Comparison of ENCODE assay signal across 8 mouse cellular contexts in the genomic region with DNA sequence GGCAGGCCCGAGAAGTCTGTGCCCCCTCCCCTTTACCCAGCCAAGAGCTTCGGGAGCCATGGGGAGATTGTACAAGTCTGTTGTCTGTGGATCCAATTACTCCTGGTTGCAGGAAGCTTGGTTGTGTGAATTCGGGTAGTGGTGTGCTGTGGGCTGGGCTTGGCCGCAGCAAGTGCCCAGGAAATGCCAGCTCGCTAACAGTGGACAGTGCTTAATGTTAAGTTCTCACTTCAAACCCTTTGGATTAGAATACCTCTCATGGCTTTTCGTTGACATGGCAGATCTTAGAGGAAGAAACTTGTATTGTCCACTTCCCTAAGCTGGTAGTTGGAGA. TPM values are rescaled to one million over a fixed set of nuclear protein-coding genes. Genes with fewer than 3 reads are reported as not detected.
DNase-seq lines count a peak whose midpoint lies in the region; ATAC-seq lines count a peak whose summit lies in the region.

No protein-coding gene starts in this region.

- ATAC-seq in lung, embryonic 16.5 days (ENCODE audit: low read depth): no peak
- 0 out of 2 replicates have a peak, but pooled peaks have one; percentile 14 for ATAC-seq in erythroblast, adult 5-6 weeks (replicated peaks; ENCODE audit: low FRiP score, poor library complexity, severe bottlenecking)
- peak; percentile 28; the same call in 1 of the 2 replicates for ATAC-seq in neural tube, embryonic 15.5 days (ENCODE audit: low FRiP score)

- H3K9me3 ChIP-seq in lung, embryonic 16.5 days (ENCODE audit: control insufficient read depth, low read length): no peaks in the 10 kb centered on the region
- no peaks in the 10 kb centered on the region for H3K9me3 ChIP-seq in neural tube, embryonic 15.5 days (replicated peaks)

- H3K27me3 ChIP-seq in lung, embryonic 16.5 days (ENCODE audit: control insufficient read depth, insufficient read depth, low read depth, low read length): no peaks in the 10 kb centered on the region
- no peaks in the 10 kb centered on the region for H3K27me3 ChIP-seq in neural tube, embryonic 15.5 days (replicated peaks)

- DNase-seq in lung, postnatal 14 days: no peak
- DNase-seq in kidney, postnatal 36 days: peak; percentile 18 to 36
- DNase-seq in ovary, postnatal 36 days (ENCODE audit: low spot score): no peak
- no peak for DNase-seq in right cerebral cortex, postnatal 10 days (ENCODE audit: low spot score in 2 of 2)
- DNase-seq in T-cell, adult 2 months (ENCODE audit: low spot score): no peak

- H3K4me2 ChIP-seq in lung, embryonic 16.5 days (ENCODE audit: low read depth, low read length): peak overlapping the region; percentile 73
- H3K4me2 ChIP-seq in neural tube, embryonic 15.5 days: peak overlapping the region; percentile 93

- peaks cover 12% of the 10 kb centered on the region for H3K36me3 ChIP-seq in lung, embryonic 16.5 days (ENCODE audit: control insufficient read depth, insufficient read depth, low read length)
- H3K36me3 ChIP-seq in neural tube, embryonic 15.5 days: peaks cover 17% of the 10 kb centered on the region

- 9% methylated on average over 6 of the region's 6 CpGs for WGBS in lung, embryonic 16.5 days
- 23% methylated on average over 6 of the region's 6 CpGs for WGBS in neural tube, embryonic 15.5 days

- H3K4me3 ChIP-seq in lung, embryonic 16.5 days (ENCODE audit: low read length): peak overlapping the region; percentile 97
- H3K4me3 ChIP-seq in neural tube, embryonic 15.5 days (replicated peaks): peak overlapping the region; percentile 86

- peak overlapping the region; percentile 80 for H3K27ac ChIP-seq in lung, embryonic 16.5 days (ENCODE audit: low read length)
- H3K27ac ChIP-seq in neural tube, embryonic 15.5 days (replicated peaks): peak overlapping the region; percentile 87

- H3K4me1 ChIP-seq in lung, embryonic 16.5 days (replicated peaks; ENCODE audit: control insufficient read depth, insufficient read depth, low read length): peaks cover 11% of the 10 kb centered on the region
- peaks cover 42% of the 10 kb centered on the region for H3K4me1 ChIP-seq in neural tube, embryonic 15.5 days

- H3K9ac ChIP-seq in lung, embryonic 16.5 days (ENCODE audit: low read length): peak overlapping the region; percentile 92
- peak overlapping the region; percentile 76 for H3K9ac ChIP-seq in neural tube, embryonic 15.5 days (replicated peaks)

RNA-seq across cellular contexts. Expression of a gene that starts 0.8 kb away (rescaled TPM):
- 5.2 and 5.7 TPM in 2 replicates for polyA plus RNA-seq in lung, embryonic 16.5 days (2015; fragmentation: Nextera tagmentation; extraction: Ambion mirVana)
- total RNA-seq in erythroblast, adult 5-6 weeks (2015; ENCODE audit: low replicate concordance): 20.0 and 20.3 TPM in 2 replicates
- 8.6 and 9.9 TPM in 2 replicates for total RNA-seq in erythroblast, adult 5-6 weeks (2017; ENCODE audit: low replicate concordance)
- 11.3 TPM in 2 replicates for polyA plus RNA-seq in neural tube, embryonic 15.5 days (2015; fragmentation: Nextera tagmentation; extraction: Ambion mirVana)

RNA-seq across cellular contexts. Expression of a gene that starts 10.0 kb away (rescaled TPM):
- polyA plus RNA-seq in lung, embryonic 16.5 days (2015; fragmentation: Nextera tagmentation; extraction: Ambion mirVana): 6.1 and 7.8 TPM in 2 replicates
- total RNA-seq in erythroblast, adult 5-6 weeks (2015; ENCODE audit: low replicate concordance): 10.2 and 10.4 TPM in 2 replicates
- 12.8 and 17.0 TPM in 2 replicates for total RNA-seq in erythroblast, adult 5-6 weeks (2017; ENCODE audit: low replicate concordance)
- 12.4 and 14.5 TPM in 2 replicates for polyA plus RNA-seq in neural tube, embryonic 15.5 days (2015; fragmentation: Nextera tagmentation; extraction: Ambion mirVana)

RNA-seq across cellular contexts. Expression of a gene that starts 36.9 kb away (rescaled TPM):
- polyA plus RNA-seq in lung, embryonic 16.5 days (2015; fragmentation: Nextera tagmentation; extraction: Ambion mirVana): 12.0 and 13.3 TPM in 2 replicates
- total RNA-seq in erythroblast, adult 5-6 weeks (2015; ENCODE audit: low replicate concordance): 2.7 TPM in 1 of 2 replicates, not detected in the other
- total RNA-seq in erythroblast, adult 5-6 weeks (2017; ENCODE audit: low replicate concordance): 2.2 and 3.0 TPM in 2 replicates
- polyA plus RNA-seq in neural tube, embryonic 15.5 days (2015; fragmentation: Nextera tagmentation; extraction: Ambion mirVana): 26.9 and 27.1 TPM in 2 replicates

RNA-seq across cellular contexts. Expression of a gene that starts 40.9 kb away (rescaled TPM):
- polyA plus RNA-seq in lung, embryonic 16.5 days (2015; fragmentation: Nextera tagmentation; extraction: Ambion mirVana): 32.0 and 33.5 TPM in 2 replicates
- total RNA-seq in erythroblast, adult 5-6 weeks (2015; ENCODE audit: low replicate concordance): 7.9 TPM in 1 of 2 replicates, not detected in the other
- 0.85 and 2.9 TPM in 2 replicates for total RNA-seq in erythroblast, adult 5-6 weeks (2017; ENCODE audit: low replicate concordance)
- 31.6 and 33.6 TPM in 2 replicates for polyA plus RNA-seq in neural tube, embryonic 15.5 days (2015; fragmentation: Nextera tagmentation; extraction: Ambion mirVana)

RNA-seq across cellular contexts. Expression of a gene that starts 43.9 kb away (rescaled TPM):
- polyA plus RNA-seq in lung, embryonic 16.5 days (2015; fragmentation: Nextera tagmentation; extraction: Ambion mirVana): 66.6 TPM in 2 replicates
- 0.58 and 6.7 TPM in 2 replicates for total RNA-seq in erythroblast, adult 5-6 weeks (2015; ENCODE audit: low replicate concordance)
- 5.2 and 8.7 TPM in 2 replicates for total RNA-seq in erythroblast, adult 5-6 weeks (2017; ENCODE audit: low replicate concordance)
- 70.5 and 72.5 TPM in 2 replicates for polyA plus RNA-seq in neural tube, embryonic 15.5 days (2015; fragmentation: Nextera tagmentation; extraction: Ambion mirVana)

Comparison
In these comparisons a context has a peak if more than half of its experiments do, and no peak if none do; other contexts are left out.
1. DNase-seq: peak in kidney, postnatal 36 days (2 of 2); none in lung, postnatal 14 days (single experiment), ovary, postnatal 36 days (single experiment), right cerebral cortex, postnatal 10 days (0 of 2) and T-cell, adult 2 months (single experiment).